Mouse (Mus musculus): Measurements from ENCODE around the gene Stap2.
A peak's percentile ranks its signal among the peaks of the same experiment; 100 is the strongest.

The Stap2 gene

GRCm38 (mm10) chr17:56024476-56024875 is 19.1 kb upstream of the Stap2 start:
- DNase-seq, result no peak

GRCm38 (mm10) chr17:56023386-56023785 is 18.0 kb upstream of the Stap2 start:
- DNase-seq, result no peak

GRCm38 (mm10) chr17:56022989-56023290 is 17.6 kb upstream of the Stap2 start:
- DNase-seq, result no peak

GRCm38 (mm10) chr17:56022131-56022988 is 17.0 kb upstream of the Stap2 start:
- no peak for DNase-seq

- no peak for DNase-seq
Measured at GRCm38 (mm10) chr17:56021161-56021910, 16.0 kb upstream of the Stap2 start.

- no peak for DNase-seq
Measured at GRCm38 (mm10) chr17:56020400-56021084, 15.2 kb upstream of the Stap2 start.

- peak; percentile 77 to 80 for DNase-seq
Measured at GRCm38 (mm10) chr17:56018347-56019131, 13.2 kb upstream of the Stap2 start.

- DNase-seq, result no peak
Measured at GRCm38 (mm10) chr17:56017848-56018247, 12.5 kb upstream of the Stap2 start.

- DNase-seq, result no peak
Measured at GRCm38 (mm10) chr17:56016793-56017785, 11.7 kb upstream of the Stap2 start.

GRCm38 (mm10) chr17:56016382-56016781 is 11.0 kb upstream of the Stap2 start:
- no peak for DNase-seq

- DNase-seq, result no peak
Measured at GRCm38 (mm10) chr17:56015293-56015692, 9.9 kb upstream of the Stap2 start.

GRCm38 (mm10) chr17:56011441-56011840 is 6.1 kb upstream of the Stap2 start:
- DNase-seq, result no peak

- peak; percentile 87 to 89 for DNase-seq
Measured at GRCm38 (mm10) chr17:56010681-56011080, 5.3 kb upstream of the Stap2 start.

- no peak for DNase-seq
Measured at GRCm38 (mm10) chr17:56010255-56010654, 4.9 kb upstream of the Stap2 start.

- no peak for DNase-seq
Measured at GRCm38 (mm10) chr17:56009962-56010240, 4.5 kb upstream of the Stap2 start.

GRCm38 (mm10) chr17:56009088-56009961 is 3.9 kb upstream of the Stap2 start:
- DNase-seq, result peak; percentile 91 to 96

- DNase-seq, result peak; percentile 92 to 96
Measured at GRCm38 (mm10) chr17:56008356-56009087, 3.1 kb upstream of the Stap2 start.

- DNase-seq, result peak in 1 of 2 experiments; percentile 35
Measured at GRCm38 (mm10) chr17:56007444-56008355, 2.3 kb upstream of the Stap2 start.

- peak; percentile 54 to 64 for DNase-seq
Measured at GRCm38 (mm10) chr17:56006956-56007355, 1.6 kb upstream of the Stap2 start.
